Mouse (Mus musculus): Measurements from ENCODE around the gene AL607142.1. TPM values are rescaled to one million over a fixed set of nuclear protein-coding genes. Genes with fewer than 3 reads are reported as not detected.
A peak's percentile ranks its signal among the peaks of the same experiment; 100 is the strongest.

Gene AL607142.1
- polyA plus RNA-seq, 1 experiment from 2014 or later, result not detected

DNA sequence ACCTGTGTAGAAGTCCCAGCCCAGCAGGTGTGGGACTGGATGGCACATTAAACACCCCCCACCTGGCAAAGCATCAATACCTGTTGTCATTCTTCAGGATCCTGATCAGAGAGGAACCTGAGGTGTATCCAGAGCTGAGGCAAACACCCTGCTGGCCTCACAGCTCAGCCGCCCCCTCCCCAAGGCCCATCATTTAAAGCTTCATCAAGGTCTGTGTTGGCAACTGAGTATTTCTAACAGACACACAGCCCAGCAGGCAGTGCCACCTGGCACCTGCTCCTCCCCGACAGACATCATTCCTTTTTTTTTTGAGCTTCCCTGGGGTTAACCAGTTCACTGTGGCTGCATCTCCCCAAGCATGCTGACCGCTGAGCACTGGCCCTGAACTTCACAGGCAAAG lies 50.7 kb downstream of the AL607142.1 start:
- no peaks in the 10 kb centered on the region for H3K27me3 ChIP-seq (replicated peaks)
- no peak overlapping the region for H3K4me2 ChIP-seq
- H3K9ac ChIP-seq (replicated peaks), result no peak overlapping the region
- H3K9me3 ChIP-seq (replicated peaks), result no peaks in the 10 kb centered on the region
- no peak for ATAC-seq (ENCODE audit: low FRiP score)
- H3K4me1 ChIP-seq, result no peaks in the 10 kb centered on the region
- no peak overlapping the region for H3K4me3 ChIP-seq (replicated peaks)
- 89% methylated on average over 3 of the region's 3 CpGs for WGBS
- H3K36me3 ChIP-seq, result peaks cover 8% of the 10 kb centered on the region
- no peak overlapping the region for H3K27ac ChIP-seq (replicated peaks)

- ATAC-seq (ENCODE audit: low FRiP score), result no peak
- peaks cover 8% of the 10 kb centered on the region for H3K36me3 ChIP-seq
- WGBS, result 85% methylated on average over 1 of the region's 1 CpGs
- no peaks in the 10 kb centered on the region for H3K9me3 ChIP-seq (replicated peaks)
- H3K27me3 ChIP-seq (replicated peaks), result no peaks in the 10 kb centered on the region
- H3K9ac ChIP-seq (replicated peaks), result no peak overlapping the region
- no peaks in the 10 kb centered on the region for H3K4me1 ChIP-seq
- H3K27ac ChIP-seq (replicated peaks), result no peak overlapping the region
- no peak overlapping the region for H3K4me3 ChIP-seq (replicated peaks)
- H3K4me2 ChIP-seq, result no peak overlapping the region
These were observed 51.5 kb downstream of the AL607142.1 start for GRCm38 (mm10) chr4:120116312-120116711.

DNA sequence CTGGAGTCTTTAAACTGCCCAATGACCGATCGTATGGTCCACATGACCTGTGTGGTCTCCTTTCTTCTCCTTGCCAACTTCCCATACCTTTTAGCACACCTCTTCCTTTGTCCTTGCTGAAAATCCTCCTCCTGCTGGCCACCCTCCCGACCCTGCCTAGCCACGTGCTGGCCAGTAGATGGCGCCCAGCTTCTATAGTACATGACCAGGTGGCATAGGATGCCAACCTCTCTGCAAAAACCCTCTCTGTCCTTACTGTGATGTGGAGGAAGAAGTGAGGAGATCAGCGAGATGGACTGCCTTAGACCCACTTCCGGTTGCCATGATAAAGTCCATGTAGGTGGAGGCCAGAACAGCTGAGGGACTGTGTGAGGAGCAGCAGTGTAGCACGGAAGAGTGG lies 55.5 kb downstream of the AL607142.1 start:
- WGBS, result 33% methylated on average over 8 of the region's 8 CpGs
- peaks cover 8% of the 10 kb centered on the region for H3K36me3 ChIP-seq
- ATAC-seq (ENCODE audit: low FRiP score), result no peak
- H3K4me1 ChIP-seq, result no peaks in the 10 kb centered on the region
- no peak overlapping the region for H3K4me3 ChIP-seq (replicated peaks)
- no peak overlapping the region for H3K9ac ChIP-seq (replicated peaks)
- H3K27me3 ChIP-seq (replicated peaks), result no peaks in the 10 kb centered on the region
- no peak overlapping the region for H3K27ac ChIP-seq (replicated peaks)
- H3K9me3 ChIP-seq (replicated peaks), result no peaks in the 10 kb centered on the region
- no peak overlapping the region for H3K4me2 ChIP-seq

GRCm38 (mm10) chr4:120124656-120125055 lies 59.9 kb downstream of the AL607142.1 start:
- H3K27me3 ChIP-seq (replicated peaks), result no peaks in the 10 kb centered on the region
- WGBS, result 86% methylated on average over 6 of the region's 6 CpGs
- H3K4me2 ChIP-seq, result no peak overlapping the region
- no peak overlapping the region for H3K4me3 ChIP-seq (replicated peaks)
- H3K9me3 ChIP-seq (replicated peaks), result no peaks in the 10 kb centered on the region
- no peak for ATAC-seq (ENCODE audit: low FRiP score)
- H3K9ac ChIP-seq (replicated peaks), result no peak overlapping the region
- no peaks in the 10 kb centered on the region for H3K4me1 ChIP-seq
- no peaks in the 10 kb centered on the region for H3K36me3 ChIP-seq
- H3K27ac ChIP-seq (replicated peaks), result no peak overlapping the region

GRCm38 (mm10) chr4:120126047-120126446 lies 61.3 kb downstream of the AL607142.1 start:
- Histone ChIP-seq H3K4me2 (no peak overlapping the region), H3K36me3 (no peaks in the 10 kb centered on the region), H3K27me3 (replicated peaks) (no peaks in the 10 kb centered on the region), H3K9me3 (replicated peaks) (no peaks in the 10 kb centered on the region), H3K27ac (replicated peaks) (no peak overlapping the region), H3K9ac (replicated peaks) (no peak overlapping the region), H3K4me1 (no peaks in the 10 kb centered on the region), H3K4me3 (replicated peaks) (no peak overlapping the region)
- 89% methylated on average over 6 of the region's 6 CpGs for WGBS
- ATAC-seq (ENCODE audit: low FRiP score), result no peak

DNA sequence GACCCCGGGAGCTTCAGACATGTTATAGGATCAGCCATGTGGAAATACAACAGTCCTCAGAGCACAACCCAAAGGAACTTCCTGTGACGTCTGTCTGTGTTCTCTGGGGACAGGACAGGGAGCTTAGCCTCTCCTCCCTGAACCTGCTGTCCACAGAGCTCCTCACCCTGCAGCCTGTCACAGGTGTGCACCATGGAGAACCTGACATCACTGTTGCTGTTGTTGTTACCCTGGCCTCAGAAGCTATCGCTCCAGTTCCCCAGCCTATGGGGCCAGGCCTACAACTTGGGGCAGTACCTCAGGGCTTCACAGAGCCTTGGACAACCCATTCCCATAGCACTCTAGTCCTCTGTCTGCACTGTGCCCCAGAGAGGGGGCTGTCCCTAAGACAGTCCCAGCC lies 62.5 kb downstream of the AL607142.1 start:
- 86% methylated on average over 3 of the region's 3 CpGs for WGBS

DNA sequence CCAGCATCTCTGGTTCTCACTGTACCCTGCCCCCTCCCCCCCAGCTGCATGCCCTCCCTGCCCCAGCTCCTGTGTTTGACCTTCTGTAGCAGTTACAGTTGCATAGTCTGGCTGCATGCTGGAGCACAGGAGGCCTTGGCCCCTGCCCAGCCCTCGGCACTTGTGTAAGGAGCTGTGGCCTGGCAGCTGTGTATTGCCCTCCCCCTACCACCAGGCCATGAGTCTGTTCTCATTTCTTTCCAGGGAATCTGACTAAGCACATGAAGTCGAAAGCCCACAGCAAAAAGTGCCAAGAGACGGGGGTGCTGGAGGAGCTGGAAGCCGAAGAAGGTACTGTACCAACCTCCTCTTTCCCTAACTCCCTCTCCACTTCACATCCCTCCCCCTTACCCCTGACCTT lies 63.2 kb downstream of the AL607142.1 start:
- Histone ChIP-seq H3K27ac (replicated peaks) (no peak overlapping the region), H3K9me3 (replicated peaks) (no peaks in the 10 kb centered on the region), H3K9ac (replicated peaks) (no peak overlapping the region), H3K4me3 (replicated peaks) (no peak overlapping the region), H3K4me1 (no peaks in the 10 kb centered on the region), H3K27me3 (replicated peaks) (no peaks in the 10 kb centered on the region), H3K4me2 (no peak overlapping the region), H3K36me3 (peaks cover 8% of the 10 kb centered on the region; the same call in 1 of the 2 replicates)
- 69% methylated on average over 4 of the region's 4 CpGs for WGBS
- no peak for ATAC-seq (ENCODE audit: low FRiP score)

More for the DNA sequence above, 62.5 kb downstream of the AL607142.1 start:
- Histone ChIP-seq H3K9me3 (replicated peaks) (no peaks in the 10 kb centered on the region), H3K4me2 (no peak overlapping the region), H3K27me3 (replicated peaks) (no peaks in the 10 kb centered on the region), H3K9ac (replicated peaks) (no peak overlapping the region), H3K4me1 (no peaks in the 10 kb centered on the region), H3K36me3 (peaks cover 5% of the 10 kb centered on the region; the same call in 1 of the 2 replicates), H3K27ac (replicated peaks) (no peak overlapping the region), H3K4me3 (replicated peaks) (no peak overlapping the region)
- no peak for ATAC-seq (ENCODE audit: low FRiP score)

- peaks cover 8% of the 10 kb centered on the region; the same call in 1 of the 2 replicates for H3K36me3 ChIP-seq
- no peak overlapping the region for H3K9ac ChIP-seq (replicated peaks)
- H3K4me1 ChIP-seq, result no peaks in the 10 kb centered on the region
- ATAC-seq (ENCODE audit: low FRiP score), result peak; percentile 68; the same call in 1 of the 2 replicates
- H3K27ac ChIP-seq (replicated peaks), result no peak overlapping the region
- H3K27me3 ChIP-seq (replicated peaks), result no peaks in the 10 kb centered on the region
- 55% methylated on average over 4 of the region's 4 CpGs for WGBS
- H3K4me2 ChIP-seq, result no peak overlapping the region
- H3K9me3 ChIP-seq (replicated peaks), result no peaks in the 10 kb centered on the region
- H3K4me3 ChIP-seq (replicated peaks), result no peak overlapping the region
These were observed 64.6 kb downstream of the AL607142.1 start for GRCm38 (mm10) chr4:120129233-120129885.

GRCm38 (mm10) chr4:120130926-120131325 lies 66.1 kb downstream of the AL607142.1 start:
- no peak for ATAC-seq (ENCODE audit: low FRiP score)
- 41% methylated on average over 4 of the region's 4 CpGs for WGBS
- Histone ChIP-seq H3K4me2 (no peak overlapping the region), H3K9ac (replicated peaks) (no peak overlapping the region), H3K27ac (replicated peaks) (no peak overlapping the region), H3K9me3 (replicated peaks) (no peaks in the 10 kb centered on the region), H3K4me1 (no peaks in the 10 kb centered on the region), H3K27me3 (replicated peaks) (no peaks in the 10 kb centered on the region), H3K36me3 (peaks cover 8% of the 10 kb centered on the region; the same call in 1 of the 2 replicates), H3K4me3 (replicated peaks) (no peak overlapping the region)

GRCm38 (mm10) chr4:120131441-120132220 lies 66.8 kb downstream of the AL607142.1 start:
- ATAC-seq (ENCODE audit: low FRiP score), result no peak
- Histone ChIP-seq H3K4me3 (replicated peaks) (no peak overlapping the region), H3K4me2 (no peak overlapping the region), H3K9ac (replicated peaks) (no peak overlapping the region), H3K9me3 (replicated peaks) (no peaks in the 10 kb centered on the region), H3K27me3 (replicated peaks) (no peaks in the 10 kb centered on the region), H3K27ac (replicated peaks) (no peak overlapping the region), H3K36me3 (peaks cover 8% of the 10 kb centered on the region; the same call in 1 of the 2 replicates), H3K4me1 (no peaks in the 10 kb centered on the region)
- 79% methylated on average over 24 of the region's 24 CpGs for WGBS

- WGBS, result 73% methylated on average over 6 of the region's 6 CpGs
- no peak for ATAC-seq (ENCODE audit: low FRiP score)
- H3K4me2 ChIP-seq, result no peak overlapping the region
These were observed 69.4 kb downstream of the AL607142.1 start for GRCm38 (mm10) chr4:120134223-120134622.

GRCm38 (mm10) chr4:120141810-120142209 lies 77.0 kb downstream of the AL607142.1 start:
- 67% methylated on average over 1 of the region's 1 CpGs for whole genome bisulfite sequencing
- ATAC-seq (ENCODE audit: low FRiP score), result no peak
- Histone ChIP-seq H3K4me1 (no peaks in the 10 kb centered on the region), H3K36me3 (no peaks in the 10 kb centered on the region), H3K27ac (replicated peaks) (no peak overlapping the region), H3K4me2 (no peak overlapping the region), H3K27me3 (replicated peaks) (no peaks in the 10 kb centered on the region), H3K9ac (replicated peaks) (no peak overlapping the region), H3K4me3 (replicated peaks) (no peak overlapping the region), H3K9me3 (replicated peaks) (no peaks in the 10 kb centered on the region)

More at GRCm38 (mm10) chr4:120134223-120134622, 69.4 kb downstream of the AL607142.1 start:
- Histone ChIP-seq H3K4me3 (replicated peaks) (no peak overlapping the region), H3K27me3 (replicated peaks) (no peaks in the 10 kb centered on the region), H3K27ac (replicated peaks) (no peak overlapping the region), H3K9ac (replicated peaks) (no peak overlapping the region), H3K36me3 (peaks cover 8% of the 10 kb centered on the region; the same call in 1 of the 2 replicates), H3K9me3 (replicated peaks) (no peaks in the 10 kb centered on the region), H3K4me1 (no peaks in the 10 kb centered on the region)
